24 mouse cellular contexts compared by ENCODE assay signal in genomic region chr19:42033611-42034010, GRCm38 (mm10). TPM values are rescaled to one million over a fixed set of nuclear protein-coding genes. Genes with fewer than 3 reads are reported as not detected.
DNase-seq lines count a peak whose midpoint lies in the region; ATAC-seq and TF ChIP-seq lines count a peak whose summit lies in the region.
"Had no signal": no experiment of that assay in that cellular context is flagged by ENCODE, and none has a peak within 500 bp of the region (broad histone marks: within the 10 kb centered on the region; RNA-seq: fewer than 3 reads in every experiment).

No protein-coding gene starts in this region.

- no peak overlapping the region for H3K27ac ChIP-seq in hindbrain, postnatal 0 days
- H3K27ac ChIP-seq in hindbrain, embryonic 16.5 days (ENCODE audit: low read depth, low read length), result no peak overlapping the region
- H3K27ac ChIP-seq in embryonic facial prominence, embryonic 10.5 days (replicated peaks), result peak overlapping the region; percentile 49; the same call in 1 of the 2 replicates
- H3K27ac ChIP-seq: forebrain, embryonic 15.5 days; hindbrain, embryonic 15.5 days; liver, embryonic 12.5 days had no signal

- no peak overlapping the region for H3K9ac ChIP-seq in hindbrain, postnatal 0 days (replicated peaks; ENCODE audit: low read length)
- no peak overlapping the region for H3K9ac ChIP-seq in hindbrain, embryonic 16.5 days (ENCODE audit: low read depth, low read length)
- H3K9ac ChIP-seq: forebrain, embryonic 15.5 days; hindbrain, embryonic 15.5 days; liver, embryonic 12.5 days had no signal

- H3K9me3 ChIP-seq in hindbrain, postnatal 0 days (ENCODE audit: low read length), result no peaks in the 10 kb centered on the region
- no peaks in the 10 kb centered on the region for H3K9me3 ChIP-seq in hindbrain, embryonic 16.5 days (ENCODE audit: control insufficient read depth, low read length)
- H3K9me3 ChIP-seq in embryonic facial prominence, embryonic 10.5 days, result no peaks in the 10 kb centered on the region
- H3K9me3 ChIP-seq: forebrain, embryonic 15.5 days; hindbrain, embryonic 15.5 days; liver, embryonic 12.5 days; megakaryocyte, embryonic 14.5 days had no signal

- no peaks in the 10 kb centered on the region for H3K4me1 ChIP-seq in hindbrain, postnatal 0 days (ENCODE audit: insufficient read depth, low read length)
- peaks cover 5% of the 10 kb centered on the region for H3K4me1 ChIP-seq in hindbrain, embryonic 16.5 days (ENCODE audit: control insufficient read depth, insufficient read depth, low read depth, low read length)
- peaks cover 27% of the 10 kb centered on the region for H3K4me1 ChIP-seq in embryonic facial prominence, embryonic 10.5 days

- H3K27me3 ChIP-seq in hindbrain, postnatal 0 days (ENCODE audit: insufficient read depth, low read length), result no peaks in the 10 kb centered on the region
- H3K27me3 ChIP-seq in hindbrain, embryonic 16.5 days (replicated peaks; ENCODE audit: control insufficient read depth, insufficient read depth, low read length), result no peaks in the 10 kb centered on the region
- no peaks in the 10 kb centered on the region for H3K27me3 ChIP-seq in embryonic facial prominence, embryonic 10.5 days (replicated peaks; ENCODE audit: low read depth, poor library complexity, severe bottlenecking)
- H3K27me3 ChIP-seq: forebrain, embryonic 15.5 days; hindbrain, embryonic 15.5 days had no signal

- TF ChIP-seq CTCF in hindbrain, postnatal 0 days (IDR thresholded peaks at IDR 0.05; ENCODE audit: low read depth), result no peak

- 65% methylated on average over 14 of the region's 14 CpGs for WGBS in hindbrain, postnatal 0 days
- WGBS in hindbrain, embryonic 16.5 days, result 80% methylated on average over 14 of the region's 14 CpGs
- WGBS in embryonic facial prominence, embryonic 10.5 days, result 80% methylated on average over 14 of the region's 14 CpGs

- peak; percentile 26 to 36 for DNase-seq in cerebellum, postnatal 36 days
- DNase-seq in cerebellum, adult 8-10 months, result no peak
- no peak for DNase-seq in hindbrain, postnatal 0 days (ENCODE audit: low spot score)
- no peak for DNase-seq in embryonic facial prominence, embryonic 10.5 days (ENCODE audit: low spot score)
- DNase-seq in gastrocnemius, postnatal 14 days, result peak; percentile 73
- DNase-seq in c-Kit-positive CD71-positive TER-119-positive erythroid progenitor cells, embryonic 14.5 days (ENCODE audit: low spot score), result no peak
- DNase-seq: heart, postnatal 14 days; lung, adult 2 months; right cerebral cortex, postnatal 4 days had no signal

- intact Hi-C loops in gastrocnemius, postnatal 14 days (cut with DNase I; ENCODE audit: low total_unique reads), result loop anchor here (10.0 kb wide), 1 partner anchor 131 kb away; the partner anchor contains the start of gene Zfyve27

- H3K36me3 ChIP-seq in hindbrain, postnatal 0 days (ENCODE audit: insufficient read depth, low read length), result no peaks in the 10 kb centered on the region
- no peaks in the 10 kb centered on the region for H3K36me3 ChIP-seq in hindbrain, embryonic 16.5 days (ENCODE audit: control insufficient read depth, insufficient read depth, low read length)
- peaks cover 12% of the 10 kb centered on the region for H3K36me3 ChIP-seq in embryonic facial prominence, embryonic 10.5 days (replicated peaks)
- H3K36me3 ChIP-seq: forebrain, embryonic 15.5 days; hindbrain, embryonic 15.5 days had no signal

- ATAC-seq in hindbrain, postnatal 0 days, result 0 out of 2 replicates have a peak, but pooled peaks have one; percentile 2
- ATAC-seq in hindbrain, embryonic 16.5 days, result no peak
- ATAC-seq: forebrain, embryonic 15.5 days; intestine, postnatal 0 days had no signal

- no peak overlapping the region for H3K4me2 ChIP-seq in hindbrain, postnatal 0 days (ENCODE audit: low read depth, low read length)
- no peak overlapping the region for H3K4me2 ChIP-seq in hindbrain, embryonic 16.5 days (ENCODE audit: low read length)
- H3K4me2 ChIP-seq: forebrain, embryonic 15.5 days; hindbrain, embryonic 15.5 days; liver, embryonic 12.5 days had no signal

- no peak overlapping the region for H3K4me3 ChIP-seq in hindbrain, postnatal 0 days (ENCODE audit: low read length)
- H3K4me3 ChIP-seq in hindbrain, embryonic 16.5 days (ENCODE audit: low read length), result no peak overlapping the region
- H3K4me3 ChIP-seq in embryonic facial prominence, embryonic 10.5 days, result no peak overlapping the region
- H3K4me3 ChIP-seq: forebrain, embryonic 15.5 days; hindbrain, embryonic 15.5 days; liver, embryonic 12.5 days; megakaryocyte, embryonic 14.5 days had no signal

RNA-seq across cellular contexts. Expression of gene Ankrd2, which starts 2.2 kb away (rescaled TPM):
- total RNA-seq in hindbrain, postnatal 0 days (2014; rRNA removed), result 0.42 TPM in 1 of 2 replicates, not detected in the other
- 0.97 and 1.5 TPM in 2 replicates for polyA plus RNA-seq in hindbrain, postnatal 0 days (2015; fragmentation: Nextera tagmentation; extraction: Ambion mirVana)
- polyA plus RNA-seq in hindbrain, embryonic 16.5 days (2015; fragmentation: Nextera tagmentation; extraction: Ambion mirVana), result 1.1 and 1.5 TPM in 2 replicates
- polyA plus RNA-seq in embryonic facial prominence, embryonic 10.5 days (2016; fragmentation: Nextera tagmentation; extraction: Ambion mirVana), result 0.22 TPM in 1 of 2 replicates, not detected in the other
- 100 to 1,000 TPM; 113 to 188 TPM for total RNA-seq in gastrocnemius, postnatal 14 days (2021)
- total RNA-seq: CH12.LX; heart, postnatal 14 days; left cerebral cortex, postnatal 36 days; neutrophil, adult 5-6 weeks had no signal
- polyA plus RNA-seq: kidney, embryonic 16.5 days; large intestine, adult 2 months; urinary bladder, adult 2 months had no signal

RNA-seq across cellular contexts. Expression of gene Hoga1, which starts 11.8 kb away (rescaled TPM):
- 2.2 and 3.6 TPM in 2 replicates for total RNA-seq in hindbrain, postnatal 0 days (2014; rRNA removed)
- 3.9 and 4.6 TPM in 2 replicates for polyA plus RNA-seq in hindbrain, postnatal 0 days (2015; fragmentation: Nextera tagmentation; extraction: Ambion mirVana)
- 2.0 and 2.4 TPM in 2 replicates for polyA plus RNA-seq in hindbrain, embryonic 16.5 days (2015; fragmentation: Nextera tagmentation; extraction: Ambion mirVana)
- polyA plus RNA-seq in embryonic facial prominence, embryonic 10.5 days (2016; fragmentation: Nextera tagmentation; extraction: Ambion mirVana), result 1.1 and 1.3 TPM in 2 replicates
- 1 to 10 TPM; 3.3 to 4.3 TPM for total RNA-seq in gastrocnemius, postnatal 14 days (2021)
- total RNA-seq: CH12.LX; neutrophil, adult 5-6 weeks had no signal

RNA-seq across cellular contexts. Expression of gene 4933411K16Rik, which starts 18.4 kb away (rescaled TPM):
- 0.61 and 1.6 TPM in 2 replicates for total RNA-seq in hindbrain, postnatal 0 days (2014; rRNA removed)
- polyA plus RNA-seq in hindbrain, postnatal 0 days (2015; fragmentation: Nextera tagmentation; extraction: Ambion mirVana), result not detected in 2 replicates
- not detected in 2 replicates for polyA plus RNA-seq in hindbrain, embryonic 16.5 days (2015; fragmentation: Nextera tagmentation; extraction: Ambion mirVana)
- 0.17 TPM in 1 of 2 replicates, not detected in the other for polyA plus RNA-seq in embryonic facial prominence, embryonic 10.5 days (2016; fragmentation: Nextera tagmentation; extraction: Ambion mirVana)
- under 1 TPM; 0.25 to 0.42 TPM for total RNA-seq in gastrocnemius, postnatal 14 days (2021)
- total RNA-seq: CH12.LX; midbrain, postnatal 0 days; neutrophil, adult 5-6 weeks had no signal
- polyA plus RNA-seq: forebrain, embryonic 15.5 days; midbrain, postnatal 0 days; stomach, embryonic 16.5 days; thymus, postnatal 0 days had no signal

RNA-seq across cellular contexts. Expression of gene Ubtd1, which starts 52.0 kb away (rescaled TPM):
- total RNA-seq in hindbrain, postnatal 0 days (2014; rRNA removed), result 19.9 and 22.4 TPM in 2 replicates
- 13.4 and 14.1 TPM in 2 replicates for polyA plus RNA-seq in hindbrain, postnatal 0 days (2015; fragmentation: Nextera tagmentation; extraction: Ambion mirVana)
- polyA plus RNA-seq in hindbrain, embryonic 16.5 days (2015; fragmentation: Nextera tagmentation; extraction: Ambion mirVana), result 13.4 and 15.2 TPM in 2 replicates
- polyA plus RNA-seq in embryonic facial prominence, embryonic 10.5 days (2016; fragmentation: Nextera tagmentation; extraction: Ambion mirVana), result 13.2 and 13.5 TPM in 2 replicates
- 10 to 100 TPM; 14.8 to 17.4 TPM for total RNA-seq in gastrocnemius, postnatal 14 days (2021)

RNA-seq across cellular contexts. Expression of gene Morn4, which starts 52.5 kb away (rescaled TPM):
- 42.9 and 48.5 TPM in 2 replicates for total RNA-seq in hindbrain, postnatal 0 days (2014; rRNA removed)
- polyA plus RNA-seq in hindbrain, postnatal 0 days (2015; fragmentation: Nextera tagmentation; extraction: Ambion mirVana), result 98.0 and 108 TPM in 2 replicates
- 137 and 139 TPM in 2 replicates for polyA plus RNA-seq in hindbrain, embryonic 16.5 days (2015; fragmentation: Nextera tagmentation; extraction: Ambion mirVana)
- polyA plus RNA-seq in embryonic facial prominence, embryonic 10.5 days (2016; fragmentation: Nextera tagmentation; extraction: Ambion mirVana), result 47.9 and 48.1 TPM in 2 replicates
- 1 to 10 TPM; 1.7 to 1.9 TPM for total RNA-seq in gastrocnemius, postnatal 14 days (2021)
- total RNA-seq: neutrophil, adult 5-6 weeks had no signal

Comparison
In these comparisons a context has a peak if more than half of its experiments do, and no peak if none do; other contexts are left out.
1. DNase-seq: peak in cerebellum, postnatal 36 days (2 of 2) and gastrocnemius, postnatal 14 days (single experiment); none in cerebellum, adult 8-10 months (single experiment), hindbrain, postnatal 0 days (single experiment), embryonic facial prominence, embryonic 10.5 days (single experiment) and c-Kit-positive CD71-positive TER-119-positive erythroid progenitor cells, embryonic 14.5 days (single experiment).